Mouse (Mus musculus) hindbrain, embryonic 14.5 days (tissue): Measurements from ENCODE around the gene Mgl2. TPM values are rescaled to one million over a fixed set of nuclear protein-coding genes. Genes with fewer than 3 reads are reported as not detected.

Experiments used
- ATAC-seq: fragments of 200-750 bp; cut with Nextera tagmentation; 2 replicates; pipeline ENCODE4 v1.8.0; 2017; ENCODE audit warnings: moderate number of reproducible peaks, mild to moderate bottlenecking, moderate TSS enrichment, moderate library complexity; ENCODE audit not compliant: low FRiP score
- DNase-seq: peaks from one replicate; pipeline ENCODE4 v3.0.0-alpha.2; 2015; ENCODE audit warnings: low spot score
- H3K27ac ChIP-seq: fragments of 300-500 bp; sonication (generic); 2 replicates; pipeline ENCODE4 v1.5.1; 2014; ENCODE audit warnings: mild to moderate bottlenecking, moderate library complexity
- H3K27me3 ChIP-seq: fragments of 300-500 bp; sonication (generic); 2 replicates; pipeline ENCODE4 v1.6.1; 2014; ENCODE audit warnings: mild to moderate bottlenecking, low read length, mixed read lengths; ENCODE audit not compliant: control insufficient read depth, insufficient read depth
- H3K36me3 ChIP-seq: fragments of 300-500 bp; sonication (generic); replicated peaks from 2 replicates; pipeline ENCODE4 v1.6.1; 2014; ENCODE audit not compliant: control insufficient read depth, insufficient read depth
- H3K4me1 ChIP-seq: fragments of 300-500 bp; sonication (generic); replicated peaks from 2 replicates; pipeline ENCODE4 v1.6.1; 2014; ENCODE audit warnings: antibody characterized with exemption, low read length, mixed read lengths; ENCODE audit not compliant: control insufficient read depth, insufficient read depth
- H3K4me2 ChIP-seq: fragments of 300-500 bp; sonication (generic); replicated peaks from 2 replicates; pipeline ENCODE4 v1.6.1; 2014; ENCODE audit warnings: mild to moderate bottlenecking, moderate library complexity
- H3K4me3 ChIP-seq: fragments of 300-500 bp; sonication (generic); replicated peaks from 2 replicates; pipeline ENCODE4 v1.5.1; 2014; ENCODE audit warnings: mild to moderate bottlenecking, low read length
- H3K9ac ChIP-seq: fragments of 300-500 bp; sonication (generic); 2 replicates; pipeline ENCODE4 v1.6.1; 2014
- H3K9me3 ChIP-seq: fragments of 300-500 bp; sonication (generic); 2 replicates; pipeline ENCODE4 v1.6.1; 2016; ENCODE audit warnings: low read length; ENCODE audit not compliant: control insufficient read depth
- WGBS: fragments of 180-500 bp; shearing (Covaris S2); extraction: QIAGEN DNeasy Blood & Tissue Kit; methylation state at CpG from one replicate; pipeline ENCODE4 v1.1.7; 2014; 5-methylcytosine and 5-hydroxymethylcytosine counted together
- polyA plus RNA-seq: library from polyadenylated mRNA; unstranded; fragments of >200 nt; fragmentation: Nextera tagmentation; extraction: Ambion mirVana; gene quantifications from 2 replicates; pipeline ENCODE4 v1.2.1, GENCODE M21; 2014

Mgl2 gene
- polyA plus RNA-seq, 1 experiment from 2014 or later, result 1.1 TPM

DNA sequence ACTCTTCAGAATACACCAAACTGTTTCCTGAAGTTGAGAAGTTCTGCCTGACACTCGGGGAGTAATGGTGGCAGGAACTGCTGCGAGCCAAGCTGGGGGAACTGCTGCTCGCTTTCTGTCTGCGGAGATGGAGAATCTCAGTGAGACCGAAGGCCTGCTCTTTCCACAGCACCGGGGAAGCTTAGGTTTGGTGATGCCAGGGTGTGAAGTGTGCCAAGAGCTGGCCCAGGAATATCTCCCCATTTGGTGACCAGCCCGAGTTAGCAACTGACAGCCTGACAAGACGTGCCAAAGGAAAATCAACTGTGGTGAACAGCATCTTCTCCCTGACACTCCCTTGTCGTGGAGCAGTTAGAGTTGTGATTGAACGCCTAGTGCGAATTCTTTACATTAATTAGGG is 48.2 kb downstream of the Mgl2 start:
- H3K4me3 ChIP-seq, result no peak overlapping the region
- H3K27ac ChIP-seq, result no peak overlapping the region
- no peaks in the 10 kb centered on the region for H3K36me3 ChIP-seq
- no peak for DNase-seq
- H3K9ac ChIP-seq, result no peak overlapping the region
- H3K4me1 ChIP-seq, result no peaks in the 10 kb centered on the region
- H3K27me3 ChIP-seq, result no peaks in the 10 kb centered on the region
- WGBS, result 90% methylated on average over 11 of the region's 11 CpGs
- no peaks in the 10 kb centered on the region for H3K9me3 ChIP-seq
- H3K4me2 ChIP-seq, result no peak overlapping the region
- no peak for ATAC-seq

DNA sequence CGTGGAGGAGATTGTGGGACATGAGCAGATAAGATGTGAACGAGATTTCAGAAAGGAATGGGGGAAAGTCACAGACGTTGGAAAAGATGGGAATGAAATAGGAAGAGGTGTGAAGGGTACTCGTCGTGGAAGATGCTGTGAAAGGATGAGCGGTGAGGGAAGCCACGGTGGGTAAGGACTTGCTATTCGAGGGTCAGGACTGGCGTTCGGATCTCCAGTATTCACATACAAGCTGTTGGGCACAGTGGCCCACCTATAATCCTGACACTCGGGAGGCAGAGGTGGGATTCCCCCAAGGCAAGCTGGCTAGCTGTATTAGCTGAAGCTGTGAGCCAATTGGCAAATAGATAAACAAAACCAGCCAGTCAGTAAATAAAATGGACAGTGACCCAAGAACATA is 48.6 kb downstream of the Mgl2 start:
- 78% methylated on average over 11 of the region's 11 CpGs for WGBS
- no peak for DNase-seq
- no peaks in the 10 kb centered on the region for H3K4me1 ChIP-seq

DNA sequence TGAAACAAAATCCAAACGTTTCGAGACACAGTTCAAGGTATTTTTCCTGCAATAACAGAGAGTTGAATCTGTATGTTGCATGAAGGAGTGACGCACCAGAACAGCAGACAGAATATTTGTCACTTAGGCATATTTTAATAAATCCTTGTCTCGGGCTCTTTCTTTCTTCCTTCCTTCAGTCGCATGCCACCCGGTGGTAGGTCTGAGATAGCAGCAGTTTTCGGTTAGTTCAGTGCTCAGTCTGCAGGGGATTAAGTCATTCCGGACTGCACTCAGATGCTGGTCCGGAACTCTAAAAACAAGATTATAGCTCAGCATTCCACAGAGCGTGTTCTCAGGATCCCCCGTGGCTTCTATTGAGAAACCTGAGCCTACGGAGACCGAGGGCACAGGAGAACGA is 49.3 kb downstream of the Mgl2 start:
- Histone ChIP-seq H3K4me1 (no peaks in the 10 kb centered on the region), H3K27me3 (no peaks in the 10 kb centered on the region), H3K4me2 (no peak overlapping the region), H3K9me3 (no peaks in the 10 kb centered on the region), H3K27ac (no peak overlapping the region), H3K4me3 (no peak overlapping the region), H3K9ac (no peak overlapping the region), H3K36me3 (no peaks in the 10 kb centered on the region)
- DNase-seq, result peak; percentile 59
- 36% methylated on average over 14 of the region's 14 CpGs for WGBS
- no peak for ATAC-seq

More for the DNA sequence above, 48.6 kb downstream of the Mgl2 start:
- Histone ChIP-seq H3K4me3 (no peak overlapping the region), H3K36me3 (no peaks in the 10 kb centered on the region), H3K9me3 (no peaks in the 10 kb centered on the region), H3K4me2 (no peak overlapping the region), H3K27ac (no peak overlapping the region), H3K9ac (no peak overlapping the region), H3K27me3 (no peaks in the 10 kb centered on the region)
- no peak for ATAC-seq

DNA sequence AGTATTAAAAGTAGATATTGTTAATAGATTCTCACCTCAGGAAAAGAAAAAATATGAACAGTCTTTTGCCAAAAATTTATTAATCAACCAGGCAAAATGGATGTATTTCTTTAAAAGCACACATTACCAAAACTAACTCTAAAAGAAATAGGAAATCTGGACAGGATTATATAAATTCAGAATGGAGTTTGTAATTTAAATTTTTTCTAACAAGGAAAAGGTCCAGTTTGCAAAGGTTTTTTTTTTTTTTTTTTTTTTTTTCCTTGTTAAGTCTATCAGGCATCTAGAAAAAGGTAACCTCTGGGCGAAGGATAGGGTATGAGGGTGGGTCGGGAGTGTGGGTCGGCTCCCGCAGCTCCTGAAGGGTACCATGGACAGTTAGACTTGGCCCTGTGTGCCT is 50.4 kb downstream of the Mgl2 start:
- WGBS, result 90% methylated on average over 4 of the region's 4 CpGs
- no peak for DNase-seq
- no peaks in the 10 kb centered on the region for H3K4me1 ChIP-seq
- no peak overlapping the region for H3K4me2 ChIP-seq
- no peak overlapping the region for H3K27ac ChIP-seq
- no peak for ATAC-seq
- H3K9me3 ChIP-seq, result no peaks in the 10 kb centered on the region
- no peak overlapping the region for H3K9ac ChIP-seq
- no peak overlapping the region for H3K4me3 ChIP-seq
- H3K36me3 ChIP-seq, result no peaks in the 10 kb centered on the region
- no peaks in the 10 kb centered on the region for H3K27me3 ChIP-seq

DNA sequence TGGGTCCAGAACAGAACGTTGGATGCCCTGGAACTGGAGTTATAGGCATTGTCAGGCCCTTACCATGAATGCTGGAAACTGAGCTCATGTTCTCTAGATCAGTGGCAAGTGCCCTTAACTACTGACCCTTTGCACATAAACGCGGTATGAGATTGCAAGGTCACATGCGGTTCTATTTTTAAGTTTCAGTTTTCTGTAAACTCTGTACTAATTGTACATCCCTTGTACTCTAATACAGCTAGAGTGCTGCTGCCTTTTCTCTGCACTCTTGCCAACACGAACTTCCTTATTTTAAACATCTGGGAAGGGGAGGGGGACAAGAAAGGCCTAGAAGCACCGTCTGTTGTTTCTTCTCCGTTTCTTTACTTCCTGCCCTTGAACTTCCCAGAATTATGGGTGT is 55.0 kb downstream of the Mgl2 start:
- Histone ChIP-seq H3K9me3 (no peaks in the 10 kb centered on the region), H3K9ac (no peak overlapping the region), H3K36me3 (no peaks in the 10 kb centered on the region), H3K4me1 (no peaks in the 10 kb centered on the region), H3K27ac (no peak overlapping the region), H3K4me3 (no peak overlapping the region), H3K4me2 (no peak overlapping the region), H3K27me3 (no peaks in the 10 kb centered on the region)
- 84% methylated on average over 7 of the region's 7 CpGs for WGBS
- DNase-seq, result no peak
- no peak for ATAC-seq

Other genes starting within 250 kb of the Mgl2 start
- 2.2 and 2.3 TPM in 2 replicates for gene Kctd11, start 248.9 kb upstream of the Mgl2 start, polyA plus RNA-seq
- 0.20 and 0.33 TPM in 2 replicates for gene Acap1, start 234.8 kb upstream of the Mgl2 start, polyA plus RNA-seq
- gene 2810408A11Rik, start 229.3 kb upstream of the Mgl2 start, polyA plus RNA-seq, result 5.4 and 7.6 TPM in 2 replicates
- gene Neurl4, start 229.3 kb upstream of the Mgl2 start, polyA plus RNA-seq, result 25.6 and 28.1 TPM in 2 replicates
- 50.4 and 56.5 TPM in 2 replicates for gene Gps2, start 216.4 kb upstream of the Mgl2 start, polyA plus RNA-seq
- 1,061 and 1,077 TPM in 2 replicates for gene Eif5a, start 208.4 kb upstream of the Mgl2 start, polyA plus RNA-seq
- 7.1 and 7.3 TPM in 2 replicates for gene Ybx2, start 194.5 kb upstream of the Mgl2 start, polyA plus RNA-seq
- 2.2 and 2.3 TPM in 2 replicates for gene Slc2a4, start 182.1 kb upstream of the Mgl2 start, polyA plus RNA-seq
- gene Cldn7, start 165.6 kb upstream of the Mgl2 start, polyA plus RNA-seq, result 0.32 and 0.47 TPM in 2 replicates
- gene Ctdnep1, start 149.2 kb upstream of the Mgl2 start, polyA plus RNA-seq, result 25.5 and 29.4 TPM in 2 replicates
- 168 and 169 TPM in 2 replicates for gene Elp5, start 147.8 kb upstream of the Mgl2 start, polyA plus RNA-seq
- gene Gabarap, start 139.2 kb upstream of the Mgl2 start, polyA plus RNA-seq, result 624 and 628 TPM in 2 replicates
- 38.0 and 38.4 TPM in 2 replicates for gene Phf23, start 134.6 kb upstream of the Mgl2 start, polyA plus RNA-seq
- 17.9 and 20.9 TPM in 2 replicates for gene Dvl2, start 129.7 kb upstream of the Mgl2 start, polyA plus RNA-seq
- 49.9 and 56.1 TPM in 2 replicates for gene Acadvl, start 114.9 kb upstream of the Mgl2 start, polyA plus RNA-seq
- gene Dlg4, start 113.4 kb upstream of the Mgl2 start, polyA plus RNA-seq, result 25.6 and 26.6 TPM in 2 replicates
- gene Asgr1, start 76.2 kb upstream of the Mgl2 start, polyA plus RNA-seq, result 2.4 and 4.1 TPM in 2 replicates
- not detected in 2 replicates for gene Asgr2, start 37.7 kb upstream of the Mgl2 start, polyA plus RNA-seq
- 0.78 and 1.2 TPM in 2 replicates for gene Clec10a, start 25.9 kb downstream of the Mgl2 start, polyA plus RNA-seq
- 3.5 and 4.7 TPM in 2 replicates for gene Slc16a11, start 82.4 kb downstream of the Mgl2 start, polyA plus RNA-seq
- gene Slc16a13, start 90.7 kb downstream of the Mgl2 start, polyA plus RNA-seq, result 12.9 and 13.4 TPM in 2 replicates
- gene Bcl6b, start 99.5 kb downstream of the Mgl2 start, polyA plus RNA-seq, result 5.0 and 5.2 TPM in 2 replicates
- 155 and 161 TPM in 2 replicates for gene 0610010K14Rik, start 107.6 kb downstream of the Mgl2 start, polyA plus RNA-seq
- gene Gm21988, start 109.5 kb downstream of the Mgl2 start, polyA plus RNA-seq, result 12.6 and 15.9 TPM in 2 replicates
- gene Rnasek, start 109.5 kb downstream of the Mgl2 start, polyA plus RNA-seq, result 342 and 388 TPM in 2 replicates
- 1.7 and 2.1 TPM in 2 replicates for gene Alox12, start 125.0 kb downstream of the Mgl2 start, polyA plus RNA-seq
- gene Alox12e, start 192.3 kb downstream of the Mgl2 start, polyA plus RNA-seq, result not detected in 2 replicates
- gene Alox15, start 221.7 kb downstream of the Mgl2 start, polyA plus RNA-seq, result 0.11 TPM in 1 of 2 replicates, not detected in the other